ENCODE assay signal across 10 mouse cellular contexts in genomic region chr17:72237315-72237714, GRCm38 (mm10).
DNase-seq lines count a peak whose midpoint lies in the region; ATAC-seq lines count a peak whose summit lies in the region.
"Had no signal": no experiment of that assay in that cellular context is flagged by ENCODE, and none has a peak within 500 bp of the region (broad histone marks: within the 10 kb centered on the region; RNA-seq: fewer than 3 reads in every experiment).

No protein-coding gene starts in this region.

- H3K9ac ChIP-seq in forebrain, embryonic 13.5 days: no peak overlapping the region
- H3K9ac ChIP-seq in forebrain, embryonic 11.5 days (ENCODE audit: low read length): no peak overlapping the region
- H3K9ac ChIP-seq: hindbrain, embryonic 12.5 days had no signal

- peaks cover 11% of the 10 kb centered on the region for H3K4me1 ChIP-seq in forebrain, embryonic 13.5 days
- no peaks in the 10 kb centered on the region for H3K4me1 ChIP-seq in forebrain, embryonic 11.5 days (replicated peaks; ENCODE audit: control insufficient read depth, insufficient read depth, low read length)
- H3K4me1 ChIP-seq: hindbrain, embryonic 12.5 days had no signal

- 50% methylated on average over 1 of the region's 1 CpGs for WGBS in forebrain, embryonic 13.5 days
- 94% methylated on average over 1 of the region's 1 CpGs for WGBS in forebrain, embryonic 11.5 days

- no peaks in the 10 kb centered on the region for H3K27me3 ChIP-seq in forebrain, embryonic 13.5 days
- no peaks in the 10 kb centered on the region for H3K27me3 ChIP-seq in forebrain, embryonic 11.5 days (ENCODE audit: control insufficient read depth, insufficient read depth, low read length)
- H3K27me3 ChIP-seq: hindbrain, embryonic 12.5 days had no signal

- no peak overlapping the region for H3K4me3 ChIP-seq in forebrain, embryonic 13.5 days
- no peak overlapping the region for H3K4me3 ChIP-seq in forebrain, embryonic 11.5 days (ENCODE audit: low read depth, low read length)
- H3K4me3 ChIP-seq: hindbrain, embryonic 12.5 days had no signal

- H3K9me3 ChIP-seq in forebrain, embryonic 13.5 days (replicated peaks): 0 out of 2 replicates have a peak, but pooled peaks cover 8% of the 10 kb centered on the region
- no peaks in the 10 kb centered on the region for H3K9me3 ChIP-seq in forebrain, embryonic 11.5 days (ENCODE audit: control insufficient read depth, low read length)

- H3K4me2 ChIP-seq in forebrain, embryonic 13.5 days: no peak overlapping the region
- no peak overlapping the region for H3K4me2 ChIP-seq in forebrain, embryonic 11.5 days (ENCODE audit: low read depth, low read length, severe bottlenecking)
- H3K4me2 ChIP-seq: hindbrain, embryonic 12.5 days had no signal

- ATAC-seq in forebrain, embryonic 13.5 days: peak; percentile 41; the same call in 1 of the 2 replicates
- no peak for ATAC-seq in forebrain, embryonic 11.5 days (replicated peaks; ENCODE audit: low FRiP score)
- ATAC-seq: CD4-positive, CD25-positive, alpha-beta regulatory T cell, adult 4 months had no signal

- no peak for DNase-seq in forebrain, embryonic 11.5 days (ENCODE audit: low spot score)
- DNase-seq in layer of hippocampus, adult 11-12 months (ENCODE audit: low spot score): peak; percentile 15
- no peak for DNase-seq in layer of hippocampus, postnatal 36 days
- DNase-seq in MN1 (ENCODE audit: low spot score): peak; percentile 62
- peak; percentile 26 to 33 for DNase-seq in layer of hippocampus, adult 8-10 months (ENCODE audit: low spot score in 2 of 2)
- no peak for DNase-seq in spleen, postnatal 36 days (ENCODE audit: low spot score in 2 of 2)
- DNase-seq in thymus, postnatal 25 days: no peak

- no peaks in the 10 kb centered on the region for H3K36me3 ChIP-seq in forebrain, embryonic 13.5 days (ENCODE audit: poor library complexity, severe bottlenecking)
- H3K36me3 ChIP-seq in forebrain, embryonic 11.5 days (ENCODE audit: control insufficient read depth, insufficient read depth, low read length): no peaks in the 10 kb centered on the region
- H3K36me3 ChIP-seq: hindbrain, embryonic 12.5 days had no signal

- H3K27ac ChIP-seq in forebrain, embryonic 13.5 days: no peak overlapping the region
- H3K27ac ChIP-seq in forebrain, embryonic 11.5 days (ENCODE audit: low read depth, low read length): no peak overlapping the region
- H3K27ac ChIP-seq: hindbrain, embryonic 12.5 days had no signal

Comparison
In these comparisons a context has a peak if more than half of its experiments do, and no peak if none do; other contexts are left out.
1. DNase-seq: peak in layer of hippocampus, adult 11-12 months (single experiment), MN1 (single experiment) and layer of hippocampus, adult 8-10 months (2 of 2); none in forebrain, embryonic 11.5 days (single experiment), layer of hippocampus, postnatal 36 days (0 of 2), spleen, postnatal 36 days (0 of 2) and thymus, postnatal 25 days (single experiment).